Mouse (Mus musculus) E14TG2a.4 (cell line): ENCODE measurements around the gene Scgb3a1.

Experiments
- CTCF ChIP-seq: conservative IDR thresholded peaks from 2 replicates; pipeline ENCODE4 v1.5.1; 2014; ENCODE audit warnings: low read length
- NANOG ChIP-seq: IDR thresholded peaks from 2 replicates; pipeline ENCODE4 v1.6.1; 2014; ENCODE audit warnings: borderline replicate concordance, low read length, mixed read lengths
- POU5F1 ChIP-seq: IDR thresholded peaks from 2 replicates; pipeline ENCODE4 v1.6.1; 2014; ENCODE audit warnings: low read length, borderline replicate concordance

GRCm38 (mm10) chr11:49704804-49705203 is 41.4 kb downstream of the Scgb3a1 start:
- TF ChIP-seq CTCF, result no peak
- no peak for TF ChIP-seq NANOG
- TF ChIP-seq POU5F1, result no peak
